Mouse (Mus musculus) gastrocnemius, adult 18-20 months (tissue): ENCODE results near the gene Zfhx3. TPM values are rescaled to one million over a fixed set of nuclear protein-coding genes. Genes with fewer than 3 reads are reported as not detected.

Experiments used
- DNase-seq: peaks from one replicate; pipeline ENCODE4 v3.0.0; 2021; ENCODE audit warnings: low spot score
- total RNA-seq, 2 experiments: library from RNA; stranded (reverse); gene quantifications; 2 replicates each; pipeline ENCODE4 v1.2.3; 2021

The Zfhx3 gene
- total RNA-seq, 2 experiments from 2014 or later = 16.8 to 19.0 TPM

- DNase-seq = peak; percentile 84
These were observed 944.3 kb downstream of the Zfhx3 start for GRCm38 (mm10) chr8:108886599-108887255.

GRCm38 (mm10) chr8:108887256-108887615 lies 944.8 kb downstream of the Zfhx3 start:
- no peak for DNase-seq

- no peak for DNase-seq
These were observed 945.4 kb downstream of the Zfhx3 start for GRCm38 (mm10) chr8:108887890-108888289.

- DNase-seq = no peak
These were observed 946.5 kb downstream of the Zfhx3 start for GRCm38 (mm10) chr8:108888924-108889323.

GRCm38 (mm10) chr8:108889406-108889805 lies 947.0 kb downstream of the Zfhx3 start:
- DNase-seq = no peak

- DNase-seq = no peak
These were observed 951.8 kb downstream of the Zfhx3 start for GRCm38 (mm10) chr8:108894287-108894686.

- DNase-seq = peak; percentile 78
These were observed 954.3 kb downstream of the Zfhx3 start for GRCm38 (mm10) chr8:108896468-108897346.

GRCm38 (mm10) chr8:108897347-108898100 lies 955.1 kb downstream of the Zfhx3 start:
- no peak for DNase-seq

GRCm38 (mm10) chr8:108899251-108899771 lies 956.9 kb downstream of the Zfhx3 start:
- no peak for DNase-seq

GRCm38 (mm10) chr8:108900541-108900940 lies 958.1 kb downstream of the Zfhx3 start:
- DNase-seq = no peak

GRCm38 (mm10) chr8:108901208-108901607 lies 958.8 kb downstream of the Zfhx3 start:
- DNase-seq = no peak

- DNase-seq = no peak
These were observed 961.1 kb downstream of the Zfhx3 start for GRCm38 (mm10) chr8:108903550-108903949.

- no peak for DNase-seq
These were observed 962.0 kb downstream of the Zfhx3 start for GRCm38 (mm10) chr8:108904288-108904971.

GRCm38 (mm10) chr8:108908066-108908465 lies 965.6 kb downstream of the Zfhx3 start:
- no peak for DNase-seq

- no peak for DNase-seq
These were observed 966.1 kb downstream of the Zfhx3 start for GRCm38 (mm10) chr8:108908540-108908939.

GRCm38 (mm10) chr8:108909035-108909434 lies 966.6 kb downstream of the Zfhx3 start:
- no peak for DNase-seq

GRCm38 (mm10) chr8:108909455-108909854 lies 967.0 kb downstream of the Zfhx3 start:
- no peak for DNase-seq

GRCm38 (mm10) chr8:108910843-108911242 lies 968.4 kb downstream of the Zfhx3 start:
- no peak for DNase-seq

GRCm38 (mm10) chr8:108911511-108911910 lies 969.1 kb downstream of the Zfhx3 start:
- DNase-seq = peak; percentile 88

- no peak for DNase-seq
These were observed 970.6 kb downstream of the Zfhx3 start for GRCm38 (mm10) chr8:108912998-108913397.

GRCm38 (mm10) chr8:108915425-108915824 lies 973.0 kb downstream of the Zfhx3 start:
- DNase-seq = no peak
